8 mouse cellular contexts compared by ENCODE assay signal in genomic region chr6:84225587-84225986, GRCm38 (mm10).
DNase-seq lines count a peak whose midpoint lies in the region; ATAC-seq and TF ChIP-seq lines count a peak whose summit lies in the region.

No protein-coding gene starts in this region.

- no peak overlapping the region for H3K9ac ChIP-seq in heart, postnatal 0 days (replicated peaks; ENCODE audit: low read depth, low read length)
- H3K9ac ChIP-seq in neural tube, embryonic 15.5 days (replicated peaks): no peak overlapping the region

- 0 out of 2 replicates have a peak overlapping the region, but pooled peaks have one; percentile 15 for H3K4me2 ChIP-seq in heart, postnatal 0 days (ENCODE audit: low read depth, low read length)
- H3K4me2 ChIP-seq in neural tube, embryonic 15.5 days: no peak overlapping the region

- H3K27me3 ChIP-seq in heart, postnatal 0 days (ENCODE audit: control insufficient read depth, insufficient read depth, low read length): no peaks in the 10 kb centered on the region
- peaks cover 3% of the 10 kb centered on the region; the same call in 1 of the 2 replicates for H3K27me3 ChIP-seq in neural tube, embryonic 15.5 days (replicated peaks)

- peak overlapping the region; percentile 94 for H3K27ac ChIP-seq in heart, postnatal 0 days (ENCODE audit: low read depth)
- no peak overlapping the region for H3K27ac ChIP-seq in neural tube, embryonic 15.5 days (replicated peaks)

- ATAC-seq in heart, postnatal 0 days (ENCODE audit: insufficient read depth, low read depth): peak; percentile 87
- ATAC-seq in neural tube, embryonic 15.5 days (ENCODE audit: low FRiP score): no peak

- WGBS in heart, postnatal 0 days: 37% methylated on average over 6 of the region's 6 CpGs
- 76% methylated on average over 6 of the region's 6 CpGs for WGBS in neural tube, embryonic 15.5 days

- DNase-seq in 3T3-L1 (ENCODE audit: low read depth, low spot score) (peak; percentile 82), adipocyte (ENCODE audit: low spot score) (peak; percentile 96)
- peak; percentile 73 for DNase-seq in fibroblast of lung, adult 2 months (ENCODE audit: low read depth)
- DNase-seq in heart, postnatal 0 days (ENCODE audit: low spot score): peak; percentile 85
- peak; percentile 59 to 72 for DNase-seq in left cerebral cortex, postnatal 25 days (ENCODE audit: low spot score in 2 of 2)
- DNase-seq in spleen, postnatal 4 days (ENCODE audit: low spot score in 2 of 2): no peak
- DNase-seq in c-Kit-positive CD71-positive TER-119-positive erythroid progenitor cells, embryonic 14.5 days (ENCODE audit: low spot score): no peak

- intact Hi-C loops in left cerebral cortex, postnatal 25 days (cut with DNase I): no loop called here

- TF ChIP-seq EP300 in heart, postnatal 0 days (IDR thresholded peaks at IDR 0.05; ENCODE audit: low read depth): no peak

- H3K4me1 ChIP-seq in heart, postnatal 0 days (ENCODE audit: control insufficient read depth, insufficient read depth): peaks cover 37% of the 10 kb centered on the region
- H3K4me1 ChIP-seq in neural tube, embryonic 15.5 days: no peaks in the 10 kb centered on the region

- no peak overlapping the region for H3K4me3 ChIP-seq in heart, postnatal 0 days (ENCODE audit: low read depth, low read length)
- no peak overlapping the region for H3K4me3 ChIP-seq in neural tube, embryonic 15.5 days (replicated peaks)

- H3K9me3 ChIP-seq in heart, postnatal 0 days (replicated peaks; ENCODE audit: control insufficient read depth, low read length): no peaks in the 10 kb centered on the region
- H3K9me3 ChIP-seq in neural tube, embryonic 15.5 days (replicated peaks): no peaks in the 10 kb centered on the region

- TF ChIP-seq CTCF in heart, postnatal 0 days (IDR thresholded peaks at IDR 0.05; ENCODE audit: low read depth): no peak

- H3K36me3 ChIP-seq in heart, postnatal 0 days (replicated peaks; ENCODE audit: control insufficient read depth, insufficient read depth, low read length): no peaks in the 10 kb centered on the region
- no peaks in the 10 kb centered on the region for H3K36me3 ChIP-seq in neural tube, embryonic 15.5 days

Comparison
In these comparisons a context has a peak if more than half of its experiments do, and no peak if none do; other contexts are left out.
1. DNase-seq: peak in 3T3-L1 (single experiment), adipocyte (single experiment), fibroblast of lung, adult 2 months (single experiment), heart, postnatal 0 days (single experiment) and left cerebral cortex, postnatal 25 days (2 of 2); none in spleen, postnatal 4 days (0 of 2) and c-Kit-positive CD71-positive TER-119-positive erythroid progenitor cells, embryonic 14.5 days (single experiment).